Comparison of ENCODE assay signal across 8 mouse cellular contexts in genomic region chr1:89644120-89644519, GRCm38 (mm10).
DNase-seq lines count a peak whose midpoint lies in the region; ATAC-seq lines count a peak whose summit lies in the region.

No protein-coding gene starts in this region.

- H3K36me3 ChIP-seq in heart, embryonic 13.5 days = peaks cover 3% of the 10 kb centered on the region; the same call in 1 of the 2 replicates

- H3K9me3 ChIP-seq in heart, embryonic 13.5 days = no peaks in the 10 kb centered on the region

- 0 out of 2 replicates have a peak overlapping the region, but pooled peaks have one; percentile 40 for H3K9ac ChIP-seq in heart, embryonic 13.5 days

- ATAC-seq in heart, embryonic 13.5 days (ENCODE audit: extremely low read depth, insufficient number of reproducible peaks, low FRiP score, low TSS enrichment) = no peak

- H3K4me1 ChIP-seq in heart, embryonic 13.5 days = peaks cover 15% of the 10 kb centered on the region

- WGBS in heart, embryonic 13.5 days = 55% methylated on average over 11 of the region's 11 CpGs

- peak overlapping the region; percentile 1; the same call in 1 of the 2 replicates for H3K4me3 ChIP-seq in heart, embryonic 13.5 days

- H3K4me2 ChIP-seq in heart, embryonic 13.5 days = peak overlapping the region; percentile 51

- peak overlapping the region; percentile 48; the same call in 1 of the 2 replicates for H3K27ac ChIP-seq in heart, embryonic 13.5 days (replicated peaks)

- no peaks in the 10 kb centered on the region for H3K27me3 ChIP-seq in heart, embryonic 13.5 days (replicated peaks)

- DNase-seq in 416B (ENCODE audit: low read depth) (peak; percentile 93), liver (peak; percentile 34)
- DNase-seq in adrenal gland, postnatal 10 days = peak; percentile 62
- DNase-seq in natural killer cell, adult 2 months (ENCODE audit: low spot score in 2 of 2) = peak; percentile 67 to 70
- DNase-seq in cerebellum, adult 18-20 months = no peak
- DNase-seq in layer of hippocampus, adult 8-10 months (ENCODE audit: low spot score in 2 of 2) = no peak
- DNase-seq in cerebellum, adult 11-12 months = no peak

Comparison
In these comparisons a context has a peak if more than half of its experiments do, and no peak if none do; other contexts are left out.
1. DNase-seq: peak in 416B (single experiment), adrenal gland, postnatal 10 days (single experiment), liver (single experiment) and natural killer cell, adult 2 months (2 of 2); none in cerebellum, adult 18-20 months (0 of 2), layer of hippocampus, adult 8-10 months (0 of 2) and cerebellum, adult 11-12 months (single experiment).